Mouse (Mus musculus) thymus, adult 18-20 months (tissue): ENCODE data around the gene Mdk.

Experiments
- DNase-seq, 2 experiments: peaks; one replicate each; pipeline ENCODE4 v3.0.0; 2022; ENCODE audit warnings: mixed read lengths in 2 of 2

Mdk gene

GRCm38 (mm10) chr2:91932160-91932711 lies at the start of gene Mdk:
Mdk (minus strand) TSS chr2:91932297.
- no peak for DNase-seq

GRCm38 (mm10) chr2:91980830-91981229 lies 48.7 kb upstream of the Mdk start:
- no peak for DNase-seq

GRCm38 (mm10) chr2:91980245-91980644 lies 48.1 kb upstream of the Mdk start:
- DNase-seq, result no peak

- no peak for DNase-seq
These were observed 46.5 kb upstream of the Mdk start for GRCm38 (mm10) chr2:91978547-91978946.

- DNase-seq, result no peak
These were observed 45.9 kb upstream of the Mdk start for GRCm38 (mm10) chr2:91977960-91978359.

- peak; percentile 41 to 46 for DNase-seq
These were observed 43.8 kb upstream of the Mdk start, which contains the start of gene Dgkz for GRCm38 (mm10) chr2:91975581-91976541. Dgkz (minus strand) TSS chr2:91975864.

GRCm38 (mm10) chr2:91973416-91974135 lies 41.5 kb upstream of the Mdk start:
- no peak for DNase-seq

- DNase-seq, result no peak
These were observed 40.0 kb upstream of the Mdk start for GRCm38 (mm10) chr2:91972121-91972566.

- DNase-seq, result no peak
These were observed 39.4 kb upstream of the Mdk start for GRCm38 (mm10) chr2:91971231-91972097.

GRCm38 (mm10) chr2:91967962-91968361 lies 35.9 kb upstream of the Mdk start:
- no peak for DNase-seq

GRCm38 (mm10) chr2:91966367-91966766 lies 34.3 kb upstream of the Mdk start:
- DNase-seq, result no peak

GRCm38 (mm10) chr2:91965417-91965816 lies 33.3 kb upstream of the Mdk start:
- DNase-seq, result peak in 1 of 2 experiments; percentile 51

GRCm38 (mm10) chr2:91964610-91965204 lies 32.6 kb upstream of the Mdk start:
- DNase-seq, result no peak

GRCm38 (mm10) chr2:91963443-91963932 lies 31.4 kb upstream of the Mdk start:
- DNase-seq, result peak; percentile 88 to 91

GRCm38 (mm10) chr2:91962864-91963401 lies 30.8 kb upstream of the Mdk start:
- peak in 1 of 2 experiments; percentile 44 for DNase-seq

- peak in 1 of 2 experiments; percentile 55 for DNase-seq
These were observed 30.0 kb upstream of the Mdk start for GRCm38 (mm10) chr2:91961901-91962761.

- DNase-seq, result no peak
These were observed 28.4 kb upstream of the Mdk start for GRCm38 (mm10) chr2:91960459-91960858.

GRCm38 (mm10) chr2:91959544-91960410 lies 27.7 kb upstream of the Mdk start:
- DNase-seq, result no peak
